Comparison of ENCODE assay signal across 27 mouse cellular contexts in genomic region chr5:17551693-17552092, GRCm38 (mm10). TPM values are rescaled to one million over a fixed set of nuclear protein-coding genes. Genes with fewer than 3 reads are reported as not detected.
DNase-seq lines count a peak whose midpoint lies in the region; ATAC-seq and TF ChIP-seq lines count a peak whose summit lies in the region.
"Had no signal": no experiment of that assay in that cellular context is flagged by ENCODE, and none has a peak within 500 bp of the region (broad histone marks: within the 10 kb centered on the region; RNA-seq: fewer than 3 reads in every experiment).

No protein-coding gene starts in this region.

- no peak overlapping the region for H3K4me3 ChIP-seq in embryonic facial prominence, embryonic 14.5 days (ENCODE audit: low read depth, low read length)
- no peak overlapping the region for H3K4me3 ChIP-seq in embryonic facial prominence, embryonic 10.5 days
- no peak overlapping the region for H3K4me3 ChIP-seq in forebrain, embryonic 13.5 days
- no peak overlapping the region for H3K4me3 ChIP-seq in forebrain, embryonic 16.5 days (replicated peaks; ENCODE audit: low read length)
- no peak overlapping the region for H3K4me3 ChIP-seq in lung, embryonic 14.5 days (ENCODE audit: low read depth, low read length)
- no peak overlapping the region for H3K4me3 ChIP-seq in myocyte
- H3K4me3 ChIP-seq: embryonic facial prominence, embryonic 13.5 days; heart, adult 2 months; heart, embryonic 10.5 days; heart, embryonic 13.5 days; hindbrain, embryonic 12.5 days; intestine, embryonic 15.5 days had no signal

- no peaks in the 10 kb centered on the region for H3K36me3 ChIP-seq in embryonic facial prominence, embryonic 14.5 days (ENCODE audit: control insufficient read depth, insufficient read depth, low read length)
- H3K36me3 ChIP-seq in embryonic facial prominence, embryonic 10.5 days (replicated peaks): no peaks in the 10 kb centered on the region
- no peaks in the 10 kb centered on the region for H3K36me3 ChIP-seq in forebrain, embryonic 13.5 days (ENCODE audit: poor library complexity, severe bottlenecking)
- no peaks in the 10 kb centered on the region for H3K36me3 ChIP-seq in forebrain, embryonic 16.5 days (ENCODE audit: control insufficient read depth, insufficient read depth)
- no peaks in the 10 kb centered on the region for H3K36me3 ChIP-seq in lung, embryonic 14.5 days (ENCODE audit: insufficient read depth)
- H3K36me3 ChIP-seq in myocyte (ENCODE audit: control insufficient read depth, insufficient read depth): no peaks in the 10 kb centered on the region
- H3K36me3 ChIP-seq: embryonic facial prominence, embryonic 13.5 days; heart, embryonic 10.5 days; heart, embryonic 13.5 days; hindbrain, embryonic 12.5 days; intestine, embryonic 15.5 days had no signal

- H3K27me3 ChIP-seq in embryonic facial prominence, embryonic 14.5 days (replicated peaks; ENCODE audit: control insufficient read depth, insufficient read depth, low read length): no peaks in the 10 kb centered on the region
- H3K27me3 ChIP-seq in embryonic facial prominence, embryonic 10.5 days (replicated peaks; ENCODE audit: low read depth, poor library complexity, severe bottlenecking): no peaks in the 10 kb centered on the region
- H3K27me3 ChIP-seq in forebrain, embryonic 13.5 days: no peaks in the 10 kb centered on the region
- H3K27me3 ChIP-seq in forebrain, embryonic 16.5 days (replicated peaks; ENCODE audit: control insufficient read depth, insufficient read depth, low read length): no peaks in the 10 kb centered on the region
- H3K27me3 ChIP-seq in lung, embryonic 14.5 days (ENCODE audit: insufficient read depth, low read length): no peaks in the 10 kb centered on the region
- no peaks in the 10 kb centered on the region for H3K27me3 ChIP-seq in myocyte (ENCODE audit: control insufficient read depth, insufficient read depth, insufficient read length)
- H3K27me3 ChIP-seq: embryonic facial prominence, embryonic 13.5 days; heart, embryonic 13.5 days; hindbrain, embryonic 12.5 days; intestine, embryonic 15.5 days had no signal

- H3K4me2 ChIP-seq in embryonic facial prominence, embryonic 14.5 days (ENCODE audit: low read depth, low read length): no peak overlapping the region
- H3K4me2 ChIP-seq in forebrain, embryonic 13.5 days: no peak overlapping the region
- no peak overlapping the region for H3K4me2 ChIP-seq in forebrain, embryonic 16.5 days (ENCODE audit: low read length)
- H3K4me2 ChIP-seq in lung, embryonic 14.5 days: no peak overlapping the region
- no peak overlapping the region for H3K4me2 ChIP-seq in myocyte (ENCODE audit: low read depth)
- H3K4me2 ChIP-seq: embryonic facial prominence, embryonic 13.5 days; heart, embryonic 13.5 days; hindbrain, embryonic 12.5 days; intestine, embryonic 15.5 days had no signal

- ATAC-seq in embryonic facial prominence, embryonic 14.5 days (ENCODE audit: low read depth): no peak
- ATAC-seq in forebrain, embryonic 13.5 days: peak; percentile 53; the same call in 1 of the 2 replicates
- ATAC-seq in forebrain, embryonic 16.5 days: no peak; the same call in 1 of the 2 replicates
- no peak for ATAC-seq in lung, embryonic 14.5 days (ENCODE audit: insufficient read depth)
- ATAC-seq: CD4-positive, CD25-positive, alpha-beta regulatory T cell, adult 4 months; hindbrain, embryonic 16.5 days; intestine, embryonic 15.5 days had no signal

- H3K9me3 ChIP-seq in embryonic facial prominence, embryonic 14.5 days (ENCODE audit: control insufficient read depth, low read length): no peaks in the 10 kb centered on the region
- H3K9me3 ChIP-seq in embryonic facial prominence, embryonic 10.5 days: no peaks in the 10 kb centered on the region
- H3K9me3 ChIP-seq in forebrain, embryonic 13.5 days (replicated peaks): no peaks in the 10 kb centered on the region
- H3K9me3 ChIP-seq in forebrain, embryonic 16.5 days (ENCODE audit: control insufficient read depth, low read length): no peaks in the 10 kb centered on the region
- no peaks in the 10 kb centered on the region for H3K9me3 ChIP-seq in lung, embryonic 14.5 days (ENCODE audit: low read depth, low read length)
- H3K9me3 ChIP-seq: embryonic facial prominence, embryonic 13.5 days; heart, embryonic 10.5 days; heart, embryonic 13.5 days; hindbrain, embryonic 12.5 days; intestine, embryonic 15.5 days had no signal

- no peak overlapping the region for H3ac ChIP-seq in myocyte (ENCODE audit: control insufficient read depth, insufficient read length)

- H3K79me2 ChIP-seq in myocyte (ENCODE audit: control insufficient read depth, insufficient read depth): no peaks in the 10 kb centered on the region

- WGBS in embryonic facial prominence, embryonic 14.5 days: 52% methylated on average over 3 of the region's 3 CpGs
- WGBS in embryonic facial prominence, embryonic 10.5 days: 65% methylated on average over 3 of the region's 3 CpGs
- 51% methylated on average over 3 of the region's 3 CpGs for WGBS in forebrain, embryonic 13.5 days
- WGBS in forebrain, embryonic 16.5 days: 28% methylated on average over 3 of the region's 3 CpGs
- 27% methylated on average over 3 of the region's 3 CpGs for WGBS in lung, embryonic 14.5 days

- TF ChIP-seq POLR2A in myocyte (IDR thresholded peaks at IDR 0.05; ENCODE audit: insufficient read length, low read depth): no peak

- no peak overlapping the region for H3K9ac ChIP-seq in embryonic facial prominence, embryonic 14.5 days (ENCODE audit: low read depth, low read length)
- H3K9ac ChIP-seq in forebrain, embryonic 13.5 days: no peak overlapping the region
- no peak overlapping the region for H3K9ac ChIP-seq in forebrain, embryonic 16.5 days (replicated peaks; ENCODE audit: low read depth, low read length)
- H3K9ac ChIP-seq in lung, embryonic 14.5 days: no peak overlapping the region
- H3K9ac ChIP-seq: embryonic facial prominence, embryonic 13.5 days; heart, embryonic 13.5 days; hindbrain, embryonic 12.5 days; intestine, embryonic 15.5 days had no signal

- TF ChIP-seq CTCF in lung, embryonic 14.5 days (IDR thresholded peaks at IDR 0.05; ENCODE audit: low read depth): no peak

- no peaks in the 10 kb centered on the region for H3K4me1 ChIP-seq in embryonic facial prominence, embryonic 14.5 days (ENCODE audit: control insufficient read depth, insufficient read depth, low read length)
- 0 out of 2 replicates have a peak, but pooled peaks cover 3% of the 10 kb centered on the region for H3K4me1 ChIP-seq in embryonic facial prominence, embryonic 10.5 days
- 0 out of 2 replicates have a peak, but pooled peaks cover 4% of the 10 kb centered on the region for H3K4me1 ChIP-seq in forebrain, embryonic 13.5 days
- H3K4me1 ChIP-seq in forebrain, embryonic 16.5 days (replicated peaks; ENCODE audit: control insufficient read depth, insufficient read depth, low read length): no peaks in the 10 kb centered on the region
- H3K4me1 ChIP-seq in lung, embryonic 14.5 days (ENCODE audit: insufficient read depth): no peaks in the 10 kb centered on the region
- H3K4me1 ChIP-seq: intestine, embryonic 15.5 days had no signal

- no peak overlapping the region for H3K27ac ChIP-seq in embryonic facial prominence, embryonic 14.5 days (replicated peaks; ENCODE audit: low read depth, low read length)
- no peak overlapping the region for H3K27ac ChIP-seq in embryonic facial prominence, embryonic 10.5 days (replicated peaks)
- H3K27ac ChIP-seq in forebrain, embryonic 13.5 days: no peak overlapping the region
- no peak overlapping the region for H3K27ac ChIP-seq in forebrain, embryonic 16.5 days (ENCODE audit: low read length)
- no peak overlapping the region for H3K27ac ChIP-seq in lung, embryonic 14.5 days (ENCODE audit: low read depth)
- H3K27ac ChIP-seq: embryonic facial prominence, embryonic 13.5 days; heart, adult 2 months; heart, embryonic 10.5 days; heart, embryonic 13.5 days; hindbrain, embryonic 12.5 days; intestine, embryonic 15.5 days had no signal

- DNase-seq in embryonic facial prominence, embryonic 14.5 days (ENCODE audit: low spot score): peak; percentile 26
- no peak for DNase-seq in embryonic facial prominence, embryonic 10.5 days (ENCODE audit: low spot score)
- DNase-seq in lung, embryonic 14.5 days: peak; percentile 31
- no peak for DNase-seq in lung, postnatal 14 days
- DNase-seq in frontal cortex, postnatal 10 days (ENCODE audit: low spot score in 2 of 2): no peak
- DNase-seq: adrenal gland, adult 2 months; adrenal gland, postnatal 14 days; cerebellum, adult 11-12 months; cerebellum, adult 8-10 months; cerebellum, postnatal 10 days; gastrocnemius, postnatal 10 days; gastrocnemius, postnatal 36 days; heart, adult 2 months; heart, postnatal 14 days; heart, postnatal 4 days; kidney, adult 11 months; kidney, adult 8-10 months had no signal

TF ChIP-seq in myocyte, 11 proteins besides CTCF, POLR2A, EP300 and RAD21:
- TF ChIP-seq MYOG (IDR thresholded peaks at IDR 0.05; ENCODE audit: control insufficient read depth in 1 of 3, insufficient read depth in 1 of 3, insufficient read length in 2 of 3, low read depth in 2 of 3) (no peak), MYOD1 (IDR thresholded peaks at IDR 0.05; ENCODE audit: control insufficient read depth in 1 of 3, insufficient read length in 2 of 3, low read depth in 2 of 3) (peak in 2 of 3 experiments; percentile 39 to 43), POLR2AphosphoS2 (IDR thresholded peaks at IDR 0.05; ENCODE audit: insufficient read length, low read depth) (no peak)

RNA-seq across cellular contexts. Expression of gene Sema3c, which starts 22.4 kb away (rescaled TPM):
- 65.3 and 71.5 TPM in 2 replicates for polyA plus RNA-seq in embryonic facial prominence, embryonic 14.5 days (2014; fragmentation: Nextera tagmentation; extraction: Ambion mirVana)
- polyA plus RNA-seq in embryonic facial prominence, embryonic 10.5 days (2016; fragmentation: Nextera tagmentation; extraction: Ambion mirVana): 14.7 and 16.3 TPM in 2 replicates
- polyA plus RNA-seq in forebrain, embryonic 13.5 days (2015; fragmentation: Nextera tagmentation; extraction: Ambion mirVana): 16.6 and 17.4 TPM in 2 replicates
- 30.3 and 38.8 TPM in 2 replicates for polyA plus RNA-seq in forebrain, embryonic 16.5 days (2015; fragmentation: Nextera tagmentation; extraction: Ambion mirVana)
- polyA plus RNA-seq in lung, embryonic 14.5 days (2014; fragmentation: Nextera tagmentation; extraction: Ambion mirVana): 31.3 and 37.3 TPM in 2 replicates
- polyA plus RNA-seq in myocyte (2012; fragmentation: generic; extraction: Trizol): 2.2 TPM
- polyA plus RNA-seq: CD4-positive, CD25-positive, alpha-beta regulatory T cell, adult 4 months had no signal

Comparison
In these comparisons a context has a peak if more than half of its experiments do, and no peak if none do; other contexts are left out.
1. DNase-seq: peak in embryonic facial prominence, embryonic 14.5 days (single experiment) and lung, embryonic 14.5 days (single experiment); none in embryonic facial prominence, embryonic 10.5 days (single experiment), lung, postnatal 14 days (single experiment) and frontal cortex, postnatal 10 days (0 of 2).